Mouse (Mus musculus) embryonic facial prominence, embryonic 13.5 days (tissue): Measurements from ENCODE around the gene Ptgr1. TPM values are rescaled to one million over a fixed set of nuclear protein-coding genes. Genes with fewer than 3 reads are reported as not detected.

Experiments
- ATAC-seq: fragments of 200-750 bp; cut with Nextera tagmentation; 2 replicates; pipeline ENCODE4 v1.8.0; 2017; ENCODE audit warnings: low read depth; ENCODE audit not compliant: insufficient number of reproducible peaks, insufficient read depth, low FRiP score, low TSS enrichment
- H3K27ac ChIP-seq: fragments of 300-500 bp; sonication (generic); 2 replicates; pipeline ENCODE4 v1.5.1; 2015; ENCODE audit warnings: moderate library complexity, mild to moderate bottlenecking, inconsistent platforms
- H3K27me3 ChIP-seq: fragments of 300-500 bp; sonication (generic); 2 replicates; pipeline ENCODE4 v1.6.1; 2015; ENCODE audit warnings: mild to moderate bottlenecking, inconsistent platforms
- H3K36me3 ChIP-seq: fragments of 300-500 bp; sonication (generic); 2 replicates; pipeline ENCODE4 v1.6.1; 2015; ENCODE audit warnings: mild to moderate bottlenecking, inconsistent platforms
- H3K4me1 ChIP-seq: fragments of 300-500 bp; sonication (generic); 2 replicates; pipeline ENCODE4 v1.6.1; 2015; ENCODE audit warnings: inconsistent platforms
- H3K4me2 ChIP-seq: fragments of 300-500 bp; sonication (generic); 2 replicates; pipeline ENCODE4 v1.6.1; 2015; ENCODE audit warnings: moderate library complexity, mild to moderate bottlenecking, inconsistent platforms
- H3K4me3 ChIP-seq: fragments of 300-500 bp; sonication (generic); 2 replicates; pipeline ENCODE4 v1.5.1; 2015; ENCODE audit warnings: mild to moderate bottlenecking, inconsistent platforms
- H3K9ac ChIP-seq: fragments of 300-500 bp; sonication (generic); 2 replicates; pipeline ENCODE4 v1.6.1; 2015; ENCODE audit warnings: mild to moderate bottlenecking, inconsistent platforms
- H3K9me3 ChIP-seq: fragments of 300-500 bp; sonication (generic); 2 replicates; pipeline ENCODE4 v1.6.1; 2016; ENCODE audit warnings: inconsistent platforms
- WGBS: fragments of 180-500 bp; shearing (Covaris S2); methylation state at CpG from one replicate; pipeline ENCODE4 v1.1.7; 2015; ENCODE audit warnings: mixed read lengths; 5-methylcytosine and 5-hydroxymethylcytosine counted together
- polyA plus RNA-seq: library from polyadenylated mRNA; unstranded; fragments of >200 nt; fragmentation: Nextera tagmentation; extraction: Ambion mirVana; gene quantifications from 2 replicates; pipeline ENCODE4 v1.2.1, GENCODE M21; 2015

Ptgr1 gene
- polyA plus RNA-seq, 1 experiment from 2014 or later, result 24.8 TPM

GRCm38 (mm10) chr4:58923933-58924332 lies 63.0 kb downstream of the Ptgr1 start:
- Histone ChIP-seq H3K4me3 (no peak overlapping the region), H3K4me1 (no peaks in the 10 kb centered on the region), H3K4me2 (no peak overlapping the region), H3K9me3 (0 out of 2 replicates have a peak, but pooled peaks cover 3% of the 10 kb centered on the region), H3K9ac (no peak overlapping the region), H3K27me3 (peaks cover 8% of the 10 kb centered on the region), H3K36me3 (no peaks in the 10 kb centered on the region), H3K27ac (no peak overlapping the region)
- 74% methylated on average over 2 of the region's 2 CpGs for WGBS
- ATAC-seq, result no peak

Other genes starting within 250 kb of the Ptgr1 start
- 0.04 and 0.10 TPM in 2 replicates for gene Olfr267, start 199.4 kb downstream of the Ptgr1 start, polyA plus RNA-seq
- gene Ecpas, start 74.4 kb downstream of the Ptgr1 start, polyA plus RNA-seq, result 27.3 and 33.6 TPM in 2 replicates
- gene Zkscan16, start 43.5 kb downstream of the Ptgr1 start, polyA plus RNA-seq, result 1.2 and 1.4 TPM in 2 replicates
- gene Dnajc25, start 7.9 kb upstream of the Ptgr1 start, polyA plus RNA-seq, result 9.7 and 15.1 TPM in 2 replicates
- gene Gm20503, start 16.1 kb upstream of the Ptgr1 start, polyA plus RNA-seq, result 18.1 and 20.0 TPM in 2 replicates
- 181 and 197 TPM in 2 replicates for gene Gng10, start 48.0 kb upstream of the Ptgr1 start, polyA plus RNA-seq
- gene AI481877, start 151.9 kb upstream of the Ptgr1 start, polyA plus RNA-seq, result not detected in 2 replicates
- 11.2 and 12.0 TPM in 2 replicates for gene Ugcg, start 202.1 kb upstream of the Ptgr1 start, polyA plus RNA-seq